ENCODE assay signal across 11 mouse cellular contexts in genomic region chr10:85022647-85023312, GRCm38 (mm10).
DNase-seq lines count a peak whose midpoint lies in the region; ATAC-seq lines count a peak whose summit lies in the region.
"Had no signal": no experiment of that assay in that cellular context is flagged by ENCODE, and none has a peak within 500 bp of the region (broad histone marks: within the 10 kb centered on the region; RNA-seq: fewer than 3 reads in every experiment).

No protein-coding gene starts in this region.

- 6% methylated on average over 11 of the region's 11 CpGs for WGBS in forebrain, embryonic 15.5 days
- WGBS in limb, embryonic 11.5 days: 20% methylated on average over 11 of the region's 11 CpGs

- H3K4me1 ChIP-seq in forebrain, embryonic 15.5 days: peaks cover 19% of the 10 kb centered on the region
- peaks cover 2% of the 10 kb centered on the region; the same call in 1 of the 2 replicates for H3K4me1 ChIP-seq in limb, embryonic 11.5 days (ENCODE audit: control insufficient read depth, insufficient read depth, low read length)
- H3K4me1 ChIP-seq: lung, embryonic 15.5 days had no signal

- peak; percentile 53 for DNase-seq in embryo, embryonic 9.5 days (ENCODE audit: extremely low spot score)
- peak; percentile 58 for DNase-seq in limb, embryonic 11.5 days (ENCODE audit: low spot score)
- peak; percentile 46 for DNase-seq in neural tube, embryonic 10.5 days (ENCODE audit: extremely low spot score, low spot score)
- DNase-seq in yolk sac, embryonic 10.5 days (ENCODE audit: low spot score): no peak
- no peak for DNase-seq in layer of hippocampus, postnatal 14 days (ENCODE audit: low spot score in 2 of 2)
- DNase-seq in lung, postnatal 36 days: no peak
- DNase-seq: gastrocnemius, postnatal 25 days; heart, postnatal 14 days; retina, postnatal 1 day had no signal

- H3K4me3 ChIP-seq in forebrain, embryonic 15.5 days: no peak overlapping the region
- H3K4me3 ChIP-seq in limb, embryonic 11.5 days (ENCODE audit: low read depth, low read length): no peak overlapping the region
- H3K4me3 ChIP-seq: lung, embryonic 15.5 days had no signal

- peak; percentile 77; the same call in 1 of the 2 replicates for ATAC-seq in forebrain, embryonic 15.5 days (replicated peaks)
- peak; percentile 75; the same call in 1 of the 2 replicates for ATAC-seq in limb, embryonic 11.5 days (ENCODE audit: insufficient number of reproducible peaks, low FRiP score, low TSS enrichment, low read depth)

- peak overlapping the region; percentile 79 for H3K27ac ChIP-seq in forebrain, embryonic 15.5 days (replicated peaks)
- no peak overlapping the region; the same call in 1 of the 2 replicates for H3K27ac ChIP-seq in limb, embryonic 11.5 days (replicated peaks; ENCODE audit: low read depth, low read length)
- H3K27ac ChIP-seq: lung, embryonic 15.5 days had no signal

- no peaks in the 10 kb centered on the region for H3K9me3 ChIP-seq in forebrain, embryonic 15.5 days
- H3K9me3 ChIP-seq in limb, embryonic 11.5 days (ENCODE audit: control insufficient read depth, low read length): no peaks in the 10 kb centered on the region
- H3K9me3 ChIP-seq: lung, embryonic 15.5 days had no signal

- H3K9ac ChIP-seq in forebrain, embryonic 15.5 days (replicated peaks): no peak overlapping the region
- no peak overlapping the region for H3K9ac ChIP-seq in limb, embryonic 11.5 days (ENCODE audit: low read length)
- H3K9ac ChIP-seq: lung, embryonic 15.5 days had no signal

- H3K27me3 ChIP-seq in forebrain, embryonic 15.5 days: no peaks in the 10 kb centered on the region
- no peaks in the 10 kb centered on the region for H3K27me3 ChIP-seq in limb, embryonic 11.5 days (ENCODE audit: control insufficient read depth, insufficient read depth, low read length)
- H3K27me3 ChIP-seq: lung, embryonic 15.5 days had no signal

- peaks cover 8% of the 10 kb centered on the region; the same call in 1 of the 2 replicates for H3K36me3 ChIP-seq in forebrain, embryonic 15.5 days
- H3K36me3 ChIP-seq in limb, embryonic 11.5 days (ENCODE audit: control insufficient read depth, insufficient read depth, low read length): no peaks in the 10 kb centered on the region; the same call in 1 of the 2 replicates

- peak overlapping the region; percentile 17 for H3K4me2 ChIP-seq in forebrain, embryonic 15.5 days (replicated peaks)
- H3K4me2 ChIP-seq in limb, embryonic 11.5 days (ENCODE audit: low read depth, severe bottlenecking): no peak overlapping the region
- H3K4me2 ChIP-seq: lung, embryonic 15.5 days had no signal

Comparison
In these comparisons a context has a peak if more than half of its experiments do, and no peak if none do; other contexts are left out.
1. DNase-seq: peak in embryo, embryonic 9.5 days (single experiment), limb, embryonic 11.5 days (single experiment) and neural tube, embryonic 10.5 days (single experiment); none in yolk sac, embryonic 10.5 days (single experiment), layer of hippocampus, postnatal 14 days (0 of 2) and lung, postnatal 36 days (single experiment).